Mouse (Mus musculus) cerebellum, adult (tissue): Measurements from ENCODE around the gene Adgrl2.

Source experiments
- ATAC-seq: cut with Nextera tagmentation; 2 replicates; pipeline ENCODE4 v1.9.2; 2017; ENCODE audit warnings: mild to moderate bottlenecking, moderate library complexity, mixed read lengths; ENCODE audit not compliant: insufficient number of reproducible peaks, low FRiP score, low TSS enrichment

The Adgrl2 gene

DNA sequence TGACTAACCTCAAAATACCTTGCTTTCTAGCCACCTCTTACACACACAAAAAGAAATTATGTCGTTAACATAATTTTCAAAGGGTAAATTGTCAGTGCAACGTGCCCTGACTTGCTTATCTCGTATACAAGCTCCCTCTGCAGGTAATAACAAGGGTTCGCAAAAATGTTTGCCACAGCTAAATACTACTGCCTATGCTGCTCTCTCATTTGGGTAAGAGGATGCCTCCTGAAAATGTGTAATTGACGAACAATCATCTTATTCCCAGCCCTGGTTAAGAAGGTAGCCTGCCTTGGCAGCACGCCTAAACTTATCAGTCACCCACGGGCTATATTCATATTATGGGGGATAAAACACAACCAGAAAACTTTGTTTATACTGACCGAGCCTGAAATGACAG is 11.8 kb downstream of the Adgrl2 start:
- ATAC-seq, result peak; percentile 53

DNA sequence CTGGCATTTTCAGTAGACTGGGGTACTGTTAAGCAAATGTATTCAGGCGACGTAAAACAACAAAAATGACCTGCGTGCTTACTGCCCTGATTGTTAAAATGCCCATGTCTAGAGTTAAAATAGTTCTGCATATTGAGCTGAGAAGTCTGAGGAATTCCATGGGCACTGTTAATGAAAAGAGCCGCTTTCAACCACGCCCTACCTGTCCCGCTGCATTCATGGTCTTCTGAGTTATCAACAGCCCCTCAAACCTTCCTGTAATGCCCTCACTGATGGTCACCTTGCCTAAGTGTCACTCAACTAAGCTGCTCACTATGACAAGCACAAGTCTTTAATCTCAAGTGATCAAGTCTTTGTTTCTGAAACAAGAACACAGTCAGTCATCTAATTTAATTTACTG is 12.5 kb downstream of the Adgrl2 start:
- no peak for ATAC-seq

GRCm38 (mm10) chr3:148977124-148977529 is 13.2 kb downstream of the Adgrl2 start:
- ATAC-seq, result peak; percentile 41; the same call in 1 of the 2 replicates

DNA sequence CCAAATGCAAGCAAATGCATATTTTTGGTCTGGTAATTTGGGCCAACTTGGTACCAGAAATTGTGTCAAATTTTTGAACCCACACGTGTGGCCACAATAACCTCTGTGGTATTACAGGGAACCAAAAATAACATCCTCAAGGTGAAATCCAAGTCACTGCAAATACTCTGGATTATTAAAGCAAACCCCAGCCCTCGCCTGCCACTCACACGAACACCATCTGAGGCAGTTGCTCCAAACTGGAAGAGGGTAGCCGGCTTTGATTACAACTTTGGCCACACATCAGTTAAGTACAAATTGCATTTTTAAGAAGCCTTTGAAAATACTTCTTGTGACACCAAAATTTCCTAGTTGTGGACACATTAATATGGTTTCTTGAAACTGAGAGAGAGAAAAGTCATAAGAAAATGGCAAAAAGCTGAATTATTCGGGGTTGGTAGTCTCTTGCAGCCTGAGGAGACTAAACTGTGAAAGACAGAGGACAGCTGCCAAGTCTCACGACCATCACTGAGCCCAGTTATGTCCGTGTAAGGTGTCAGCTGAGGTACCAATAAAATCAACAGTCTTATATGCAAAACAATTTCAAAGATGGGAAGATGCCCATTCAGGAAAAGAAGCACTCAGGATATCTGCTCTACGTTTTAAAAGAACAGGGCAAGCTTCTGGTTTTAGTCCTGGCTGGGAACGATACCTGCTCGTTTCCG is 18.3 kb downstream of the Adgrl2 start:
- ATAC-seq, result no peak

DNA sequence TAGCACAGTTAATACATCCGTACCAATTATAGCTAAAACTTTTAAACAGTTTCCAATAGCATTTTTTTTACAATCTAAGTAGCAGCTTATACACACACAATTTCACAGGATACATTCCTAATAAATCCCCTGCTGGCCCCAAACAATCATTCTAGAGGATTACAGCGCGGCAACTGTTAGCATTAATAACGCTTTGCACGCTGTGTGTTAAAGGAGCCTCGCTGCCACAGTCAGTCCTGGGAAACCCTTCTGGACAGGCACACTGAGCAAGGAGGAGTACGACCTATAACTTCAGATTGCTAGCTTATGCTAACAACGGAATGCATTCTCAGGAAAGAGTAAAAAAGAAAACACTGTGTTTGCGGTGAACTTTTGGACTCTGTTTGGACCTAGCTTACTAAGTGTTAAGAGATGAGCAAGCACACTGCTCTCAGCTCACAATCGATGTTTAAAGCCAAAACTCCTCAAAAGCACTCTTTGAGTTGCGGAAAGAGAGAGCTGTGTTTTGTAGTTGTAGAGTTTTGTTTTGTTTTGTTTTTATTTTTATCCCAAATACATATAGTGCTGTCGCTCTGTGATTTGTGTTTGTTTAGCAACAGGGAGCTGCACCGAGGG is 25.3 kb downstream of the Adgrl2 start:
- no peak for ATAC-seq

GRCm38 (mm10) chr3:148963381-148964044 is 26.8 kb downstream of the Adgrl2 start:
- ATAC-seq, result no peak

GRCm38 (mm10) chr3:148961611-148962010 is 28.7 kb downstream of the Adgrl2 start:
- no peak for ATAC-seq

DNA sequence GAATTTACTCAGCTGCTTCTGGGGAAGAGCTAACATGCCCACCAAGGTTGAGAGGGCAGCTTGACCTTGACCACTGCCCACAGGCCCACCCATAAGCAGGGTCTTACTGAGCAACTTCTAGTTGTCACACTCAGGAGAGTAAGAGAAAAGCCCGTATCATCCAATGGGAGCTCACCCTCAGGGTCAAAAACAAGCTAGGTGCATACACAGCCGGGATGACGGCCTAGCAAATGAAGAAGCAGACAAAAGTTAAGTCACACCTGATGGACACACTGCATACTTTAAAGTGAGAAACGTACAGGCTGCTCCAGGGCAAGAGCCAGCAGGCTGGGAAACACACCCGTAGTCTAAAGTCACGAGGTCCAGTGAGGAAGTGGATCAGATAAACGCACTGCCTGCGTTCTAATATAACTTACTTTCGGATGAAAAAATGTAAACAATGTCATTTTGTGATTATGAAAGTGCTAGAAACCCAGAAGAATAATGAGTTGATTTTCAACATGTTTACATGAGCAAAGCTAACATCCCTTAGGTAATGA is 29.5 kb downstream of the Adgrl2 start:
- ATAC-seq, result no peak

DNA sequence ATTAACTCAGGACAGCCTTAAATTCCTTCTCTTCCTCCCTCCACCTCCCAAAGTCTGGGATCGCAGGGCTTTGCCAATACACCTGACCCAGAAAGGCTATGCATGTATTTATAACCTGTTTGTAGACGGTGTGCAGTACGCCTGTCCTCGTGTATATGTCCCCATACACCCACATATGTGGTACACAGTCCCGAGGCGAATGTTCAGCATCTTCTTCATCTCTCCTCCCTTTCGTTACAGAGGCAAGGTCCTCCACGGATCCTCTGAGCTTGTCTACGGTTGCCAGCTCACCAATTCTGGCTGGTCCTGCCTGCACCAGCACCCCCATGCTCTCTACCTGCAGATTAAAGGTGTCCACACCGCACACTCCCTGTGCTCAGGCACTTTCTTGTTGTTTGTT is 30.1 kb downstream of the Adgrl2 start:
- no peak for ATAC-seq

GRCm38 (mm10) chr3:148959327-148960025 is 30.9 kb downstream of the Adgrl2 start:
- peak; percentile 56; the same call in 1 of the 2 replicates for ATAC-seq

DNA sequence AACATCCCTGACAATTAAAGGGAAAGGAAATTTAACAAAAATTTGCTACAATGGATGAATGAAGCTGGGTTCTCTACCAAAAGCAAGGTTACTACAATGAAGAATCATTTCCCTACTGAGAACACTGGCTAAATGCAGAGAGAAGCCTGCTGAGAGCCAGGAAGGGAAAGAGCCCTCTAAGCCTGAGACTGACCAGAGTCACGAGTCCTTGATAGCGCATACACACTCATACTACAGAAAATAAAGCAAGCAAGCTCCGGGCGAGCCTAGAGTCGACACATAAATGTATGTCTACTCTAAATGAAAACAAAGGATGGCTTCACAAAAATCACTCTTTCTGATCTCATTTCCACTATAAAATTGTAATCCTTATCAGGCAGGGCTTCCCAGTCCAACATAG is 31.6 kb downstream of the Adgrl2 start:
- no peak for ATAC-seq

DNA sequence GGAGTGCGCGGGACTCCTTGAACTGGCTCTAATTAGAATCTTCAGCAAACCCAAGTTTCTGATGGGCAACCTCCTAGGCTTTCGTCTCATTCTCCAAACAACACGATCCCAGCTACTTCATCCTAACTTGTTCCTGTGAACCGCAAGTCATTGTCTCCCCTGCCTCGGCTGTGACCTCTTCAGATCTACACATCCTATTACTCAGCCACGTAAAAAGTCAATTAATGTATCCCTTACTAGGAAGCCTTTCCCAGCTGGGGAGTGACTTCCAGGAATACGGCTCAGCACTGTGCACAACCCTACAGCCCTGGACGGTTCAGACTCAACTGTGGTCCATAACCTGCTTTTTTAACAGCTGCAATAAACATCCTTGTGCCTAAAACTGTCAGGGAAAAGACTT is 32.2 kb downstream of the Adgrl2 start:
- no peak for ATAC-seq

GRCm38 (mm10) chr3:148956887-148957286 is 33.5 kb downstream of the Adgrl2 start:
- no peak for ATAC-seq

DNA sequence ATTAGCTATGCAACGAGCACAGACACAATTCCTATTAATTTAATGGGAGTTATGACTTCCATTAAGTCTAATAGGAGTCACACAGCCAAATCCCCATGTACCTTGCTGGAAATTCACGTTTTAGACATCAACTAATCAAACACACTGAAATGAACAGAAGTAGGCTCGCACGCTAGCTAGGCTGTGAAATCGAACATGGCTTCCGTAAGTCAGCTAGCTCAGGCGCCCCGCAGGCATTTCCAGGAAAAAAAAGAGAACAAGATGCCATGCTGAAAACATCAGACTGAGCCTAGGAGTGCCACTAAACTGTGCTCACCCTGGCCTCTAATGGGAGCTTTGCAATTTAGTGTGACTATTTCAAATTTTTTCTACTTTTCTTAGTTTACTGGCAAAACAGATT is 40.6 kb downstream of the Adgrl2 start:
- no peak for ATAC-seq

GRCm38 (mm10) chr3:148947805-148948405 is 42.5 kb downstream of the Adgrl2 start:
- ATAC-seq, result no peak

DNA sequence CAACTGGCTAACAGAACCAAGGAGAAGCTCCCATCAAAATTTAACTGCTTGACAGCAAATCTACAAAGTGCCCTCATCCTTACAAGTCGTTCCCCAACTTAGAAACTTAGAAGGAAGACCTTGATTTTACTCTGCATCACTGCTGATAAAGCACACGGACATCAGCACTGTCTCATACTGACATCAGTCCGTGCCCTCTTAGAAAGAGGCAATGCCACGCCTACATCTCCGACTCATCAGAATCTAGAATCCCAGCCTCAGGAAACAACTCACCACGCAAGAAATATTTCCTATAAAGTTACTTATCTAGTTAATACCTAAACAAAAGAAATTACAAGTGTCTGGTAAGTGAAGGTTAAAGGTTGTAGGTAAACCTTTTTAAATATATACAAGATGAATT is 43.1 kb downstream of the Adgrl2 start:
- ATAC-seq, result no peak

DNA sequence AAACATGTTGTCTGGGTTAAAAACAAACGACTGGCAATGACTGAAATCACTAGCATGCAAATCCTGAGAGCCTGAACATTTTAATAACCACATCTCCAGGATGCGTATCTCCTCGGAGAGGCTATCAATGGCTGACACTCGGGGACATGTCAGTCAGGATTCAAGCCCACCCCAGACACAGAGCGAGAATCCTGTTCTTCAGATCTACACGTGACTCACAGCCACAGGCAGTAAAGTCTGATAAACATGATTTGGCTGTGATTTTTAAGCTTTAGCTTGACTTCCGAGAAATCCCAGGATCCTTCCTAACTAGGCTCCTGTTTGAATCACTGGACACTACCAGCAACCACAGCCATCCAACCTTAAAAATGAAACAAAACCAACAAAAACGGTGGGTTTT is 44.8 kb downstream of the Adgrl2 start:
- ATAC-seq, result no peak

GRCm38 (mm10) chr3:148939457-148939856 is 50.9 kb downstream of the Adgrl2 start:
- no peak for ATAC-seq

DNA sequence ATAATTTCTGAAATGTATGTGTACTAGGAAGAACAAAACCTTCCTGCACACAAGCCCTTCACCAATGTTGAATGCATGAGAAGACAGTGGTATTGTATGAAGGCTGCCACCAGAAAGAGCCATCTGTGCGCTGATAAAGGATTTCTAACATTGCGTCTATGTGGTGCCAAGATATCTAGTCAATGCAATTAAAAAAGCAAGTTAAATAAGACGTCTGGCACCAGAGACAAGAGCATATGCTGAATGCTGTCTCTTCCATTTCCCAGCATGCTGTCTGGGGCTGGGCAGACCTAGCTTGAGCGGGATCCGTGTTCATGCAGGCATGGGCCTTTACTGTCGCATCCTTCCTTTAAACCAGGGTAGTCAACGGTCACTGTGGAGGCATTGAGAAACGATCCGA is 55.3 kb downstream of the Adgrl2 start:
- peak; percentile 50; the same call in 1 of the 2 replicates for ATAC-seq

GRCm38 (mm10) chr3:148934279-148934678 is 56.1 kb downstream of the Adgrl2 start:
- no peak for ATAC-seq
